Mouse (Mus musculus): ENCODE data around the gene Fam81a. TPM values are rescaled to one million over a fixed set of nuclear protein-coding genes. Genes with fewer than 3 reads are reported as not detected.

Gene Fam81a
- 0.15 TPM for polyA plus RNA-seq (2017; shearing (Covaris generic))

GRCm38 (mm10) chr9:70142460-70142859, at the start of gene Fam81a:
Fam81a (minus strand) TSS chr9:70142560.

Other genes with a start within 250 kb of the Fam81a start
- 108 TPM for gene Bnip2, start 153.1 kb downstream of the Fam81a start, polyA plus RNA-seq (2017; shearing (Covaris generic))
- 180 TPM for gene Gtf2a2, start 130.0 kb downstream of the Fam81a start, polyA plus RNA-seq (2017; shearing (Covaris generic))
- not detected for gene Gcnt3, start 104.5 kb downstream of the Fam81a start, polyA plus RNA-seq (2017; shearing (Covaris generic))
- gene Myo1e, start 64.8 kb upstream of the Fam81a start, polyA plus RNA-seq (2017; shearing (Covaris generic)), result 66.7 TPM

Data from CD4-positive, CD25-positive, alpha-beta regulatory T cell, adult 9 weeks (primary cell).